Mouse (Mus musculus): Measurements from ENCODE around the gene Sytl3. TPM values are rescaled to one million over a fixed set of nuclear protein-coding genes. Genes with fewer than 3 reads are reported as not detected.
A peak's percentile ranks its signal among the peaks of the same experiment; 100 is the strongest.

Gene Sytl3
- total RNA-seq, 2 experiments from 2014 or later = 0.19 to 0.25 TPM

DNA sequence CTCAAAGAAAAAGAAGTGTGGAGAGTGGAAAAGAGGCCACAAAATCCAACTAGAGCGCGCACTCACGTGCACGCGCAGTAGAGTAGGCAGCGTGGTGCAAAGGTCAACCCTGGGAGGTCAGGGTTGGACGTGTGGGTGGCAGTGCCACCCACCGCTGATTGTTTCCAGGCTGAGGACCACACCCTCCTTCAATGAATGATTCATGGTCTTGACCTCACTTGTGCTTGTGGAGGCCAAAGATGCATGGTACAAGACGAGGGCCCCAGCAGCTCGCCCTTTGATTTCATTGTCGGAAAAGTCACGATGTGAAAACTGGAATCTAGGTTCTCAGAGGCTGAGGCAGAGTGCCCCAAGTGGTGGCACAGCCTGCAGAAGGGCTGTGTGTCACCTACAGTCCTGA lies 72.7 kb downstream of the Sytl3 start:
- intact Hi-C loops (cut with DNase I) = no loop called here
- DNase-seq = no peak

GRCm38 (mm10) chr17:6732665-6733064 lies 73.8 kb downstream of the Sytl3 start:
- intact Hi-C loops (cut with DNase I) = no loop called here
- no peak for DNase-seq

DNA sequence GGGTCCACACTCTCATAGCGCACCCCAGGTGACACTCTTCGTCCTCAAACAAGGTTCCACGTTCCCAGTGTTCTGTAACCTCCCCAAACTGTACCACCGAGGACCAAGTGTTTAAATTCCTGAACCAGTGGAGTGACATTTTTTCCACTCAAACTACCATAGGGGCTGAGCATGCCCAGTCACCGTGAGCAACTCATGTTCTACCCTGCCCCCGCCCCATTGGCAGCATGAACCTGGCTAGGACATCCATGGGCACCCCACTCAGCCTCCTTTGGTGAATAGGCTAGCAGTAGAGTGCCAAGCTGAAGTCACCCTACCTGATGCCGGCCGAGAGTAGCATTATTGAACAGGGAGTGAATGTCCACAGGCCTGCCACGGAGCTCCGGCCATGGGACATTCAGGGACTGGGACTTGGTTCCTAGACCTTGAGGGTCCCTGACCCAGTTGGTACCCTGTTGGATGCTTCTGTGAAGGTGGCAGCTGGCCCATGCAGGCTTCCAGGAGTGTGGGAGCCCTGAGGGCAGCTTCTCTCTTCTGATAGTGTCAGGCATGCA lies 74.5 kb downstream of the Sytl3 start:
- intact Hi-C loops (cut with DNase I) = no loop called here
- DNase-seq = no peak

GRCm38 (mm10) chr17:6734746-6735441 lies 76.0 kb downstream of the Sytl3 start:
- DNase-seq = no peak
- intact Hi-C loops (cut with DNase I) = no loop called here

DNA sequence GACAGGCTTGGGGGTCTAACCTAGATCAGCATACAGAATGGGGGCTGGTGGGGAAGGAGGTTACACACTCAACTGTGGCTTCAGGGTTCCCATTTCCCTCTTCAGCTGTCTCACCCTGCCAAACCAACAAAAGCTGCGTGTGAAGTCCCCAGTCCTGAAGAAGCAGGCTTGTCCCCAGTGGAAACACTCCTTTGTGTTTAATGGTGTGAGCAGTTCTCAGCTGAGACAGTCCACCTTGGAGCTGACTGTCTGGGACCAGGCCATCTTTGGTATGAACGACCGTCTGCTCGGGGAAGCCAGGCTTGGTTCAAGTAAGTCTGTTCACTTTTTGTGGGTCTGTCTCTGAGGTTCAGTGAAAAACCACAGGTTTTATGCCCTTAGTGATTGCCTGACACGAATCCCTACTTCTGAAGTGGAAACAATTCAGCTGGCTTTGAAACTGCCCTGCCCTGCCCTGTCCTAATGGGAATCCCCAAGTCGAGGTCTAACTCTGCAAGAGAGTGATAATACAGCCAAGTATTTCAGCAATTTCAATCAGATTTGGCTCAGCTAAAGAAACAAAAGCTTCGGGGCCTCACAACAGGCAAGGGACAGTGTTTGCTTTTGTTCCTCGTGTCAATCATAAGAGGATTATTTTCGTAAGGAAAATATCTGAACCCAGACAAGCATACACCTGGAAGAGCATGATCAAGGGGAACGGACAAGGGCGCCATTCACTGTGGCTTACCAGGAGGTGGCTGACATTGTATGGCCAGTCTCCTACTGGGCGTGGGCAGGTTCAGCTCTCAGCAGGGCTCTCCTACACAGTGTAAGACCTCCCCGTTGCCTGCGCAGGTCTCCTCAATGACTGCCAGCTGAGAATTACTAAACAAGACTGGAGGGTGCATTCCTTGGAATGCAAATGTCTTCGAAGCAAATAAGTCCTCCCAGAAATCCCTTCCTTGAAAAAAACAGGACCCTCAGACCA lies 77.7 kb downstream of the Sytl3 start:
- intact Hi-C loops (cut with DNase I) = no loop called here
- no peak for DNase-seq

DNA sequence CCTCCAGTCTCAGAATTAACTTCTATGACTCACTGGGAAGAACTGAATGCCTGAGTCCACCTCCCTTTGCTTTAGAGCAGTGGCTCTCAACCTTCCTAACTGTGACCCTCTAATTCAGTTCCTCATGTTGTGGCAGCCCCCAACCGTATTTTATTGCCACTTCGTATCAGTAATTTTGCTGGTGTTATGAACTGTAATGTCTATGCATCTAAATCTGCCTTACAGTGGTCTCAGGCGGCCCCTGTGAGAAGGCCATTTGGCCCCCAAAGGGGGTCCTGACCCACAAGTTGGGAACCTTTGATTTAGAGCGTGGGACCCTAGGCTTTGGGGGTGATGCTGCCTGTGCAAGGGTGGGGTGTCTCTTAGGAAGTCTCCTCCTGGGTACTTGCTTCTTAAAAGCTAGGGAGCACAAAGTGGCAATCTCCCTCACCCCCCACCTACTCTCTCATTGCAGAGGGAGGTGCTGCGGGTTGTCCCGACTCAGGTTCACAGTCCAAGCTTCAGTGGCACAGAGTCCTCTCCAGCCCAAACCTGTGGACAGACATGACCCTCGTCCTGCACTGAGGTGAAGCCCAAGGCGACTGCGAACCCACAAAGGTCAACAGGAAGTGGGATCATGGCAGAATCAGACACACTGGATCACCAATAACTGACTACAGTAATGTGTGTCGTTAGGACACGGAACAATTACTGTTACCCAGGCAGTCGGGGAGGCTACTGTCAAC lies 78.5 kb downstream of the Sytl3 start:
- intact Hi-C loops (cut with DNase I) = no loop called here
- peak; percentile 0 to 1 for DNase-seq

DNA sequence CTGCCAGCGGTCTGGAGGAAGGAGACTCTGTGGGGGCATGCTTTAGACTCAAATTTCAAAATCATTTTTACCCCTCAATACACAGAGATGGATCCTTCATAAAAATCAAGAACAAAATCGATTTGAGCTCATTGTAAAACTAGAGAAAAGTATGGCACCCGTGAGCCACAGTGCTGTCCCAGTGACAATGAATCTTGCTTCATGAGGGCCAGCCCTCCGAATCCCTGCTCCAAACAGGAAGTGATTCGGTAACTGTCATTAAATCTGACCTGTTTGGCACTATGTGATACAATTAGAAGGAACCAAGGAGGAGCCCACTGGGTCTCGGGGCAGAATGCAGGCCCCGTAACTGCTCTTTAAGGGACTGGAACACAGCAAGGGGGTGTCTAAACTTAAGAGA lies 79.9 kb downstream of the Sytl3 start:
- no peak for DNase-seq
- intact Hi-C loops (cut with DNase I) = no loop called here

- peak in 1 of 2 experiments; percentile 4 for DNase-seq
- intact Hi-C loops (cut with DNase I) = no loop called here
These were observed 80.4 kb downstream of the Sytl3 start for GRCm38 (mm10) chr17:6739266-6739665.

DNA sequence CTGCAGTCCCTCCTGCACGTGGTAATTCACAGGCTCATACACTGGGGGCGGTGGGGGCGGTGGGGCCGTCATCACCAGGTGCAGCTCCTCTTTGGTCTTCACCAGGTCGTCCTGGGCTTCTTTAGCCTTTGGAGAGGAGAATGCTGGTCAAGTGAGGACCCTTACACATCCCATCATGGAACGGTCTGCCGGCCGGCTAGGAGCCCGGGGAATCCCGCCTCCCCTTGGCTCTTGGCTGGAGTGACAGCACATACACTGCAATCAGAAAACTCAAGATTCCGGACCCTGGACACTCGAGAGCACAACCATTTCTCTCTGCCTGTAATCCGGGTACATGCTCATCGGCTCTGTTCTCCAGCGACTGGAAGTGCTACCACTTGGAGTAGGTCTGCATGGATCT lies 80.9 kb downstream of the Sytl3 start:
- peak in 1 of 2 experiments; percentile 0 for DNase-seq
- intact Hi-C loops (cut with DNase I) = no loop called here

DNA sequence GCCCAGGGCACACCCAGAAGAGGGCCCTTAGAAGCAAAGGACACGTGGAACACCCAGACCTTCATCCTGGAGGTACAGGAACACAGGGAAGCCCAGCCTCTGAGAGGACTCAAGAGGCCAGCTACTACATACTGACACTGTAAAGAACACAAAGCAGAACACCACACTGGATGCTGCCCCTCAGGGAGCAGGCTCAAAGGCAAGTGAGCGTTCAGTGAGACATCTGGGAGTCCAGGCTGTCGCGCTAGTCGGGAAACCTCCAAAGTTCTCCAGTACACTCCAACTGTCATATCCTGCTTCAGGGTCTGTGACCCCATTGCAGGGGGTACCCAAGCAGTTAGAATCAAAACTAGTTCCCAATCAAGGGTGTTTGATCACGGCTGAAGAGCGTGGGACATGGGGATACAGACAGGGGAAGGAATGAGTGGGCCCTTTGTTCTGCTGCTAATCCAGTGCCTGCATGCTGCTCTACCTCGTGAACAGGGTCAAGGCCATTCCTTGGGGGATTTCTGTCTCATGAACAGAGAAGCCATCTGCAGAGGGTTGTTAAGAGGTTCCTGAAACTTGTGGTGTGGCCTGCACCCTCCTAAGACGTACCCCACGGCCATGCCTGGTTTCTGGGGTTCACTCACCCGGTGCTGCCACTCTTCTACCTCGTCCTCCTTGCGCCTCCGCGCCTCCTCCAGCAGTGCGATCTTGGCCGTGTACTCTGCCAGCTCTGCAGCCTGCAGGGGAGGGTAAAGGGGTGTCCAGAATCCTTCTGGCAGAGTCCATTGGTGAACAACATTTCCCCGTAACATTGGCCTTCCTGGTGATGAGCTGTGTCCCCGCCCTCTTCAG lies 81.7 kb downstream of the Sytl3 start:
- intact Hi-C loops (cut with DNase I) = no loop called here
- DNase-seq = peak in 1 of 2 experiments; percentile 1

DNA sequence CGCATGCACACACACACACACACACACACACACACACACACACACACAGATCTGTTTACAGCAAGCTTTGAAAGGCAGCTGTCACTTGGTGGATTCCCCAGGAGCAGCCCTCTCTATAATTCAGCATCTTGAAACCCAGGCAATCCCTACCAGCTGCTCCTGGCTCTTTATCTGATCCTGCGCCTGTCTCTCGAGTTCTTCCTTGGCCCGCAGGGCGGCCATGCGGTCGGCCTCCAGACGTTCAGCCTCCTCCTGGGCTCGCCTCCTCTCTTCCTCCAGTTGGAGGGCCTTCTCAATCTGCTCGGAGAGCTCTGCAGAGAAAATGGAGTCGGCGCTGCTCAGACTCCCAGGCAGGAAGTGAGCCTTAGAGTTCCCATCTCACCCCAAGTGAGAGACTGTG lies 82.4 kb downstream of the Sytl3 start:
- intact Hi-C loops (cut with DNase I) = no loop called here
- DNase-seq = peak in 1 of 2 experiments; percentile 1

GRCm38 (mm10) chr17:6742083-6743038 lies 83.5 kb downstream of the Sytl3 start:
- intact Hi-C loops (cut with DNase I) = no loop called here
- peak; percentile 50 to 60 for DNase-seq

DNA sequence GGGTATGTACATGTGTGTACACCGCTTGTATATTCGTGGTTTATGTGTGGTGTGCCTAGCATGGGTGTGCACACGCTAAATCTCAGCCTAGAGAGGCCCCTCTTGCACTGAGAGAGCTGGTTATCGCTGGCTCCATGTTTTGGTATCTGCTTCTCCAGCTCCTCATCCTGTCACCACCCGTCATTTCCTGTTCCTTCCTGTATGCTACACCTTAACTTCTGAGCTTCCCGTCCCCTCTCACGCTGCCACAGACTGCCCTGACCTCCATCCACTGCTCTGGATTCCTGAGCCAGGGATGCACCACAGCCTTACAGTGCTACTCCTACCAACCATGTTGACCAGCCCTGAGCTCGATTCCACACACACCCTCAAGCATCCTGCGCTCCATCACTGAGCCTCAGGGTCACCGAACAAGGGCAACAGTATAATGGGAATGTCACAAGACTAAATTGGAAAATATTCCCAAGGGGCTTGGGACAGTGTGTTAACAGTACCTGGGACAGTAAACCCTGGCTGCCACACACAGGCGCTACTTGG lies 84.2 kb downstream of the Sytl3 start:
- intact Hi-C loops (cut with DNase I) = no loop called here
- DNase-seq = no peak

DNA sequence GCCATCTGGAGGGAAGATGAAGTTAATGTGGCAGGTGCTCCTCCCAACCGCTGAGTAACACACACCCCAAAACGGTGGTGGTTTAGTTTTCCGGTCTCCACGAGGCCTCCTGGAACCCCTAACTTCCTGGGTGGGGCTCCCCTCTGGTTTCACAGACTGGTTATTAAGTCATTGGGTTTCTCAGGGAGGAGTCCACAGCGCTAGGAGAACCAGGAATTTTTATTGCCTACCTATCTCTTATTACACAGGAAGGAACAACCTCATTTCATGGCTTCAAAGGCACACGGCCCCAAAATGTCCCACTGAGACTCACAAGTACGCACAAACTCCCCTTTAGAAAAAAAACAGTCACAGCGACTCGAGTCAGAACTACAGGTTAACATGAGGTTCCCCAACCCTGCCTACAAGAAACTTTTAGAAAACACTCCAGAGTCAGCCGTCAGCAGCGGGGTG lies 84.9 kb downstream of the Sytl3 start:
- DNase-seq = no peak
- intact Hi-C loops (cut with DNase I) = no loop called here

GRCm38 (mm10) chr17:6744366-6744765 lies 85.5 kb downstream of the Sytl3 start:
- no peak for DNase-seq
- intact Hi-C loops (cut with DNase I) = no loop called here

GRCm38 (mm10) chr17:6744871-6745270 lies 86.0 kb downstream of the Sytl3 start:
- DNase-seq = no peak
- intact Hi-C loops (cut with DNase I) = no loop called here

GRCm38 (mm10) chr17:6745503-6745902 lies 86.6 kb downstream of the Sytl3 start:
- intact Hi-C loops (cut with DNase I) = no loop called here
- DNase-seq = no peak

DNA sequence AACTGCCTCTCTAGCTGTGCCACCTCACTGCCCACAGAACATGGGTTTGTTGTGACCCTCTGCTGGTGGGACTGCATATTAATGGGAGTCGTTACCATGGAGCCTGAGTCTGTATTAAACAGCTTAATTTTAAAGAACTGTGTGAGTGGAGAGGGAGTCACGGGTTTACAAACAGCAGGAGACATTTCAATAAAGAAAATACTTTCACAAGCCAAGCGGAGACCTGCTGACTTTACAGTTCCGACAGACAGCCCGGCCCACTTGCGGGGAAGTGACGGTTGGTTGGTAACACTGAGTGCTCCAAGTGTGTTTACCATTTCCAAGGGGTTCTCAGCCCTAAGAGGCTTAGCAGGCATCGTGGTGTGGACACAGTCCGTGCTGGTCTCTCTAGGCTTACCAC lies 87.1 kb downstream of the Sytl3 start:
- no peak for DNase-seq
- intact Hi-C loops (cut with DNase I) = no loop called here

All from heart, postnatal 36 days (tissue).